Mouse (Mus musculus): ENCODE measurements around the gene Smim1.

- TF ChIP-seq CTCF (IDR thresholded peaks at IDR 0.05; ENCODE audit: low read depth) (peak; percentile 19; the same call in 1 of the 2 replicates), EP300 (optimal IDR thresholded peaks at IDR 0.05) (no peak)
These were observed 50.3 kb downstream of the Smim1 start for GRCm38 (mm10) chr4:153975768-153976167.
